22 mouse cellular contexts compared by ENCODE assay signal in genomic region chr16:17096938-17097337, GRCm38 (mm10). TPM values are rescaled to one million over a fixed set of nuclear protein-coding genes. Genes with fewer than 3 reads are reported as not detected.
DNase-seq lines count a peak whose midpoint lies in the region; ATAC-seq and TF ChIP-seq lines count a peak whose summit lies in the region.
"Had no signal": no experiment of that assay in that cellular context is flagged by ENCODE, and none has a peak within 500 bp of the region (broad histone marks: within the 10 kb centered on the region; RNA-seq: fewer than 3 reads in every experiment).

No protein-coding gene starts in this region.

- no peaks in the 10 kb centered on the region for H3K4me1 ChIP-seq in kidney, embryonic 16.5 days (ENCODE audit: insufficient read depth, low read length)
- H3K4me1 ChIP-seq in liver, embryonic 12.5 days = no peaks in the 10 kb centered on the region
- H3K4me1 ChIP-seq in liver, postnatal 0 days (ENCODE audit: insufficient read depth) = no peaks in the 10 kb centered on the region
- no peaks in the 10 kb centered on the region for H3K4me1 ChIP-seq in intestine, postnatal 0 days (replicated peaks; ENCODE audit: control insufficient read depth, insufficient read depth, low read length)
- H3K4me1 ChIP-seq in forebrain, embryonic 14.5 days (ENCODE audit: control insufficient read depth, insufficient read depth, low read length) = no peaks in the 10 kb centered on the region
- H3K4me1 ChIP-seq: embryonic facial prominence, embryonic 13.5 days; forebrain, embryonic 12.5 days; heart, embryonic 12.5 days; hindbrain, embryonic 10.5 days had no signal

- no peaks in the 10 kb centered on the region for H3K27me3 ChIP-seq in kidney, embryonic 16.5 days (ENCODE audit: insufficient read depth, low read length)
- H3K27me3 ChIP-seq in liver, embryonic 12.5 days (replicated peaks) = no peaks in the 10 kb centered on the region
- H3K27me3 ChIP-seq in liver, postnatal 0 days (ENCODE audit: insufficient read depth, low read length) = no peaks in the 10 kb centered on the region
- no peaks in the 10 kb centered on the region for H3K27me3 ChIP-seq in intestine, postnatal 0 days (replicated peaks; ENCODE audit: control insufficient read depth, insufficient read depth, low read length)
- no peaks in the 10 kb centered on the region for H3K27me3 ChIP-seq in forebrain, embryonic 14.5 days (replicated peaks; ENCODE audit: control insufficient read depth, insufficient read depth, low read length)
- H3K27me3 ChIP-seq: CH12.LX; embryonic facial prominence, embryonic 13.5 days; forebrain, embryonic 12.5 days; heart, embryonic 12.5 days; Patski had no signal

- no peak overlapping the region for H3K4me2 ChIP-seq in kidney, embryonic 16.5 days (replicated peaks; ENCODE audit: low read depth, low read length)
- H3K4me2 ChIP-seq in liver, embryonic 12.5 days = no peak overlapping the region
- H3K4me2 ChIP-seq in liver, postnatal 0 days (ENCODE audit: low read depth, low read length) = no peak overlapping the region
- H3K4me2 ChIP-seq in intestine, postnatal 0 days (replicated peaks; ENCODE audit: low read depth) = no peak overlapping the region
- no peak overlapping the region for H3K4me2 ChIP-seq in forebrain, embryonic 14.5 days (ENCODE audit: low read length)
- H3K4me2 ChIP-seq: embryonic facial prominence, embryonic 13.5 days; forebrain, embryonic 12.5 days; heart, embryonic 12.5 days had no signal

- no peak overlapping the region for H3K4me3 ChIP-seq in kidney, embryonic 16.5 days (ENCODE audit: low read length)
- no peak overlapping the region for H3K4me3 ChIP-seq in liver, embryonic 12.5 days
- H3K4me3 ChIP-seq in liver, postnatal 0 days (ENCODE audit: low read depth, low read length) = no peak overlapping the region
- H3K4me3 ChIP-seq in intestine, postnatal 0 days (ENCODE audit: low read depth, low read length) = no peak overlapping the region
- H3K4me3 ChIP-seq in forebrain, embryonic 14.5 days (ENCODE audit: low read depth, low read length) = no peak overlapping the region
- H3K4me3 ChIP-seq: embryonic facial prominence, embryonic 13.5 days; forebrain, embryonic 12.5 days; gastrocnemius, adult 2 months; heart, embryonic 12.5 days; hindbrain, embryonic 10.5 days had no signal

- H3K36me3 ChIP-seq in kidney, embryonic 16.5 days (ENCODE audit: insufficient read depth, low read length) = peaks cover 79% of the 10 kb centered on the region
- H3K36me3 ChIP-seq in liver, embryonic 12.5 days = peaks cover 100% of the 10 kb centered on the region
- peaks cover 80% of the 10 kb centered on the region for H3K36me3 ChIP-seq in liver, postnatal 0 days (replicated peaks; ENCODE audit: insufficient read depth, low read length)
- peaks cover 73% of the 10 kb centered on the region for H3K36me3 ChIP-seq in intestine, postnatal 0 days (ENCODE audit: control insufficient read depth, insufficient read depth)
- H3K36me3 ChIP-seq in forebrain, embryonic 14.5 days (ENCODE audit: control insufficient read depth, insufficient read depth, low read length) = peaks cover 88% of the 10 kb centered on the region

- WGBS in kidney, embryonic 16.5 days = 92% methylated on average over 3 of the region's 3 CpGs
- 84% methylated on average over 3 of the region's 3 CpGs for WGBS in liver, embryonic 12.5 days (ENCODE audit: insufficient replicate concordance)
- 76% methylated on average over 3 of the region's 3 CpGs for WGBS in liver, postnatal 0 days (ENCODE audit: insufficient replicate concordance)
- WGBS in intestine, postnatal 0 days = 54% methylated on average over 3 of the region's 3 CpGs
- 98% methylated on average over 3 of the region's 3 CpGs for WGBS in forebrain, embryonic 14.5 days

- no peak overlapping the region for H3K9ac ChIP-seq in kidney, embryonic 16.5 days (replicated peaks; ENCODE audit: low read length)
- no peak overlapping the region for H3K9ac ChIP-seq in liver, embryonic 12.5 days
- H3K9ac ChIP-seq in liver, postnatal 0 days (replicated peaks) = no peak overlapping the region
- no peak overlapping the region for H3K9ac ChIP-seq in intestine, postnatal 0 days (ENCODE audit: low read depth, low read length)
- H3K9ac ChIP-seq in forebrain, embryonic 14.5 days (ENCODE audit: low read length) = no peak overlapping the region
- H3K9ac ChIP-seq: embryonic facial prominence, embryonic 13.5 days; forebrain, embryonic 12.5 days; heart, embryonic 12.5 days had no signal

- intact Hi-C loops in left cerebral cortex, postnatal 10 days (cut with DNase I) = loop anchor here (10.0 kb wide), 1 partner anchor 178 kb away; the partner anchor contains the start of gene Tmem191c

- DNase-seq in kidney, adult 8-10 months = peak; percentile 19 to 20
- no peak for DNase-seq in liver, postnatal 0 days
- no peak for DNase-seq in left cerebral cortex, postnatal 10 days (ENCODE audit: extremely low spot score in 1 of 2, low spot score in 2 of 2)
- no peak for DNase-seq in forebrain, embryonic 14.5 days (ENCODE audit: low spot score)
- DNase-seq: adrenal gland, postnatal 14 days; cerebellum, adult 11-12 months; cerebellum, adult 9-10 months; cerebellum, postnatal 36 days; gastrocnemius, adult 2 months; gastrocnemius, postnatal 25 days had no signal

- no peaks in the 10 kb centered on the region for H3K9me3 ChIP-seq in kidney, embryonic 16.5 days (ENCODE audit: low read length)
- no peaks in the 10 kb centered on the region for H3K9me3 ChIP-seq in liver, embryonic 12.5 days (replicated peaks)
- no peaks in the 10 kb centered on the region for H3K9me3 ChIP-seq in liver, postnatal 0 days (ENCODE audit: low read length)
- no peaks in the 10 kb centered on the region for H3K9me3 ChIP-seq in intestine, postnatal 0 days (ENCODE audit: control insufficient read depth)
- no peaks in the 10 kb centered on the region for H3K9me3 ChIP-seq in forebrain, embryonic 14.5 days (replicated peaks; ENCODE audit: control insufficient read depth, low read length)
- H3K9me3 ChIP-seq: embryonic facial prominence, embryonic 13.5 days; forebrain, embryonic 12.5 days; heart, embryonic 12.5 days; hindbrain, embryonic 10.5 days had no signal

- H3K27ac ChIP-seq in kidney, embryonic 16.5 days (ENCODE audit: low read length) = no peak overlapping the region
- H3K27ac ChIP-seq in liver, embryonic 12.5 days = no peak overlapping the region
- no peak overlapping the region for H3K27ac ChIP-seq in liver, postnatal 0 days (ENCODE audit: low read depth)
- peak overlapping the region; percentile 52 for H3K27ac ChIP-seq in intestine, postnatal 0 days (ENCODE audit: low read depth, low read length)
- H3K27ac ChIP-seq in forebrain, embryonic 14.5 days (ENCODE audit: low read depth, low read length) = no peak overlapping the region
- H3K27ac ChIP-seq: embryonic facial prominence, embryonic 13.5 days; forebrain, embryonic 12.5 days; gastrocnemius, adult 2 months; hindbrain, embryonic 10.5 days had no signal

- TF ChIP-seq CTCF in liver, postnatal 0 days (IDR thresholded peaks at IDR 0.05; ENCODE audit: low read depth) = no peak
- no peak for TF ChIP-seq CTCF in intestine, postnatal 0 days (IDR thresholded peaks at IDR 0.05; ENCODE audit: low read depth)

- ATAC-seq in kidney, embryonic 16.5 days (ENCODE audit: low FRiP score, low TSS enrichment) = no peak
- ATAC-seq in liver, embryonic 12.5 days = peak; percentile 45; the same call in 1 of the 2 replicates
- no peak for ATAC-seq in liver, postnatal 0 days
- ATAC-seq in intestine, postnatal 0 days = peak; percentile 76
- no peak for ATAC-seq in forebrain, embryonic 14.5 days
- ATAC-seq: activated CD4-positive, CD25-positive, alpha-beta regulatory T cell, adult 4 months; Patski had no signal

- TF ChIP-seq EP300 in liver, postnatal 0 days (IDR thresholded peaks at IDR 0.05; ENCODE audit: low read depth) = no peak

RNA-seq across cellular contexts. Expression of gene Ppil2, which starts 14.1 kb away (rescaled TPM):
- polyA plus RNA-seq in kidney, embryonic 16.5 days (2015; fragmentation: Nextera tagmentation; extraction: Ambion mirVana) = 150 and 161 TPM in 2 replicates
- polyA plus RNA-seq in liver, embryonic 12.5 days (2016; fragmentation: Nextera tagmentation; extraction: Ambion mirVana) = 72.7 and 77.5 TPM in 2 replicates
- 32.6 and 34.1 TPM in 2 replicates for polyA plus RNA-seq in liver, postnatal 0 days (2015; fragmentation: Nextera tagmentation; extraction: Ambion mirVana)
- polyA plus RNA-seq in intestine, postnatal 0 days (2015; fragmentation: Nextera tagmentation; extraction: Ambion mirVana) = 71.9 and 78.7 TPM in 2 replicates
- total RNA-seq in left cerebral cortex, postnatal 10 days (2021) = 10 to 100 TPM; 84.6 to 87.7 TPM
- 146 and 153 TPM in 2 replicates for polyA plus RNA-seq in forebrain, embryonic 14.5 days (2014; fragmentation: Nextera tagmentation; extraction: Ambion mirVana)

RNA-seq across cellular contexts. Expression of gene Ypel1, which starts 27.4 kb away (rescaled TPM):
- 43.2 and 44.8 TPM in 2 replicates for polyA plus RNA-seq in kidney, embryonic 16.5 days (2015; fragmentation: Nextera tagmentation; extraction: Ambion mirVana)
- polyA plus RNA-seq in liver, embryonic 12.5 days (2016; fragmentation: Nextera tagmentation; extraction: Ambion mirVana) = 2.6 and 3.3 TPM in 2 replicates
- 0.92 and 1.2 TPM in 2 replicates for polyA plus RNA-seq in liver, postnatal 0 days (2015; fragmentation: Nextera tagmentation; extraction: Ambion mirVana)
- 3.4 and 3.6 TPM in 2 replicates for polyA plus RNA-seq in intestine, postnatal 0 days (2015; fragmentation: Nextera tagmentation; extraction: Ambion mirVana)
- 10 to 100 TPM; 78.5 to 91.2 TPM for total RNA-seq in left cerebral cortex, postnatal 10 days (2021)
- polyA plus RNA-seq in forebrain, embryonic 14.5 days (2014; fragmentation: Nextera tagmentation; extraction: Ambion mirVana) = 180 and 195 TPM in 2 replicates

RNA-seq across cellular contexts. Expression of gene 2610318N02Rik, which starts 28.0 kb away (rescaled TPM):
- 57.5 and 60.6 TPM in 2 replicates for polyA plus RNA-seq in kidney, embryonic 16.5 days (2015; fragmentation: Nextera tagmentation; extraction: Ambion mirVana)
- polyA plus RNA-seq in liver, embryonic 12.5 days (2016; fragmentation: Nextera tagmentation; extraction: Ambion mirVana) = 31.9 and 33.4 TPM in 2 replicates
- polyA plus RNA-seq in liver, postnatal 0 days (2015; fragmentation: Nextera tagmentation; extraction: Ambion mirVana) = 4.6 and 5.2 TPM in 2 replicates
- 7.1 and 7.9 TPM in 2 replicates for polyA plus RNA-seq in intestine, postnatal 0 days (2015; fragmentation: Nextera tagmentation; extraction: Ambion mirVana)
- total RNA-seq in left cerebral cortex, postnatal 10 days (2021) = 1 to 10 TPM; 2.6 to 3.6 TPM
- polyA plus RNA-seq in forebrain, embryonic 14.5 days (2014; fragmentation: Nextera tagmentation; extraction: Ambion mirVana) = 21.5 and 27.6 TPM in 2 replicates
- total RNA-seq: gastrocnemius, adult 2 months; gastrocnemius, postnatal 25 days; heart, adult 8-10 months; heart, postnatal 25 days had no signal

RNA-seq across cellular contexts. Expression of gene Sdf2l1, which starts 35.2 kb away (rescaled TPM):
- polyA plus RNA-seq in kidney, embryonic 16.5 days (2015; fragmentation: Nextera tagmentation; extraction: Ambion mirVana) = 95.5 and 105 TPM in 2 replicates
- polyA plus RNA-seq in liver, embryonic 12.5 days (2016; fragmentation: Nextera tagmentation; extraction: Ambion mirVana) = 82.4 and 91.1 TPM in 2 replicates
- polyA plus RNA-seq in liver, postnatal 0 days (2015; fragmentation: Nextera tagmentation; extraction: Ambion mirVana) = 25.8 and 27.1 TPM in 2 replicates
- polyA plus RNA-seq in intestine, postnatal 0 days (2015; fragmentation: Nextera tagmentation; extraction: Ambion mirVana) = 67.9 and 70.3 TPM in 2 replicates
- 10 to 100 TPM; 10.5 to 11.5 TPM for total RNA-seq in left cerebral cortex, postnatal 10 days (2021)
- polyA plus RNA-seq in forebrain, embryonic 14.5 days (2014; fragmentation: Nextera tagmentation; extraction: Ambion mirVana) = 33.3 and 40.9 TPM in 2 replicates

RNA-seq across cellular contexts. Expression of gene Ydjc, which starts 47.5 kb away (rescaled TPM):
- polyA plus RNA-seq in kidney, embryonic 16.5 days (2015; fragmentation: Nextera tagmentation; extraction: Ambion mirVana) = 7.2 and 7.8 TPM in 2 replicates
- 18.5 and 18.8 TPM in 2 replicates for polyA plus RNA-seq in liver, embryonic 12.5 days (2016; fragmentation: Nextera tagmentation; extraction: Ambion mirVana)
- polyA plus RNA-seq in liver, postnatal 0 days (2015; fragmentation: Nextera tagmentation; extraction: Ambion mirVana) = 2.3 and 3.4 TPM in 2 replicates
- polyA plus RNA-seq in intestine, postnatal 0 days (2015; fragmentation: Nextera tagmentation; extraction: Ambion mirVana) = 24.6 and 28.8 TPM in 2 replicates
- total RNA-seq in left cerebral cortex, postnatal 10 days (2021) = 10 to 100 TPM; 49.7 to 52.4 TPM
- polyA plus RNA-seq in forebrain, embryonic 14.5 days (2014; fragmentation: Nextera tagmentation; extraction: Ambion mirVana) = 25.1 and 28.7 TPM in 2 replicates

Comparison
In these comparisons a context has a peak if more than half of its experiments do, and no peak if none do; other contexts are left out.
1. ATAC-seq: peak in liver, embryonic 12.5 days (single experiment) and intestine, postnatal 0 days (single experiment); none in kidney, embryonic 16.5 days (single experiment), liver, postnatal 0 days (single experiment) and forebrain, embryonic 14.5 days (single experiment).
2. DNase-seq: peak in kidney, adult 8-10 months (2 of 2); none in liver, postnatal 0 days (single experiment), left cerebral cortex, postnatal 10 days (0 of 2) and forebrain, embryonic 14.5 days (single experiment).